Mouse (Mus musculus) hindbrain, embryonic 16.5 days (tissue): ENCODE data around the gene Meaf6. TPM values are rescaled to one million over a fixed set of nuclear protein-coding genes. Genes with fewer than 3 reads are reported as not detected.

ENCODE experiments used
- ATAC-seq: fragments of 200-750 bp; cut with Nextera tagmentation; 2 replicates; pipeline ENCODE4 v1.8.0; 2017; ENCODE audit warnings: moderate TSS enrichment, moderate library complexity
- H3K27ac ChIP-seq: fragments of 300-500 bp; sonication (generic); 2 replicates; pipeline ENCODE4 v1.5.1; 2014; ENCODE audit warnings: low read depth, mild to moderate bottlenecking, control low read depth, low read length, moderate library complexity
- H3K27me3 ChIP-seq: fragments of 300-500 bp; sonication (generic); replicated peaks from 2 replicates; pipeline ENCODE4 v1.6.1; 2014; ENCODE audit warnings: low read length; ENCODE audit not compliant: control insufficient read depth, insufficient read depth
- H3K36me3 ChIP-seq: fragments of 300-500 bp; sonication (generic); 2 replicates; pipeline ENCODE4 v1.6.1; 2014; ENCODE audit warnings: mild to moderate bottlenecking, low read length, moderate library complexity, mixed read lengths; ENCODE audit not compliant: control insufficient read depth, insufficient read depth
- H3K4me1 ChIP-seq: fragments of 300-500 bp; sonication (generic); 2 replicates; pipeline ENCODE4 v1.6.1; 2014; ENCODE audit warnings: low read depth, low read length; ENCODE audit not compliant: control insufficient read depth, insufficient read depth
- H3K4me2 ChIP-seq: fragments of 300-500 bp; sonication (generic); 2 replicates; pipeline ENCODE4 v1.6.1; 2014; ENCODE audit warnings: mild to moderate bottlenecking, low read length, control low read depth, moderate library complexity
- H3K4me3 ChIP-seq: fragments of 300-500 bp; sonication (generic); 2 replicates; pipeline ENCODE4 v1.5.1; 2014; ENCODE audit warnings: mild to moderate bottlenecking, low read length, control low read depth, moderate library complexity
- H3K9ac ChIP-seq: fragments of 300-500 bp; sonication (generic); 2 replicates; pipeline ENCODE4 v1.6.1; 2014; ENCODE audit warnings: low read depth, mild to moderate bottlenecking, control low read depth, low read length, moderate library complexity
- H3K9me3 ChIP-seq: fragments of 300-500 bp; sonication (generic); 2 replicates; pipeline ENCODE4 v1.6.1; 2014; ENCODE audit warnings: mild to moderate bottlenecking, low read length, moderate library complexity; ENCODE audit not compliant: control insufficient read depth
- WGBS: fragments of 180-500 bp; shearing (Covaris S2); extraction: QIAGEN DNeasy Blood & Tissue Kit; methylation state at CpG from one replicate; pipeline ENCODE4 v1.1.7; 2014; 5-methylcytosine and 5-hydroxymethylcytosine counted together
- polyA plus RNA-seq: library from polyadenylated mRNA; unstranded; fragments of >200 nt; fragmentation: Nextera tagmentation; extraction: Ambion mirVana; gene quantifications from 2 replicates; pipeline ENCODE4 v1.2.1, GENCODE M21; 2015

Gene Meaf6
- polyA plus RNA-seq, 1 experiment from 2014 or later = 147 TPM

DNA sequence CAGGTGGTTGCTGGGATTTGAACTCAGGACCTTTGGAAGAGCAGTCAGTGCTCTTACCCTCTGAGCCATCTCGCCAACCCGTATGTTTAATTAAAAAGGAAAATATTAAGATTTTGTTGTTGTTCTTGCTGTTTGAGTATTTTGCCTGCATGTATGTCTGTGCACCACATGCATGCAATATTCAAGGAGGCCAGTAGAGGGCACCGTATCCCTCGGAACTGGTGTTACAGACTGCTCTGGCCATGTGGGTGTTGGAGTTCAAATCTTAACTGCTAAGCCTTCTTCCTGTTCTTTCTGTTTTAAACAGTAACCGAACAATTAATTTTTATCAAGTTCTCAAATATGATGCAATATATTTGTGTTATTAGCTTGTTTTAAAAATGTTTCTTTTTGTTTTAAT, 47.5 kb downstream of the Meaf6 start:
- H3K4me2 ChIP-seq = no peak overlapping the region

DNA sequence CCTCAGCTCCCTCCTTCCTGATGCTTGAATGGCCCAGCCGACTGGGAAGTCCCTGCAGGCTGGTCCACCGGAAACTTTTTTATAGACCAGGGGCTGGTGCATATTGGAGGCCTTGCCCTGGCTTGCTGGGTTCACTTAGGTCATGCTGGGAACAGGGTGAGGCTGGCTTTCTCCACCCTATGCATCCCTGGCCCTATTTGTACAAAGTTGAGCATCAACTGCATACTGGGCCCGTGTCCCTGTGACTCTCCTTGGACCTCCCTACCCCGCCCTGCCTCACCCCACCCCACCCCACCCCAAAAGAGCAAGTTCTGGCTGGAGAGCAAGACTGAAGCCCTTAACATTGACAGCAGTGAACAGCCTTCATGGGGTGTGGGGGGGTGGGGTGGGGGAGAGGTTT, 49.3 kb downstream of the Meaf6 start:
- Histone ChIP-seq H3K27me3 (no peaks in the 10 kb centered on the region), H3K36me3 (no peaks in the 10 kb centered on the region), H3K4me1 (no peaks in the 10 kb centered on the region), H3K4me3 (no peak overlapping the region), H3K27ac (no peak overlapping the region), H3K4me2 (no peak overlapping the region), H3K9ac (no peak overlapping the region), H3K9me3 (no peaks in the 10 kb centered on the region)
- WGBS = 81% methylated on average over 4 of the region's 4 CpGs
- no peak for ATAC-seq

More for the DNA sequence above, 47.5 kb downstream of the Meaf6 start:
- Histone ChIP-seq H3K27me3 (no peaks in the 10 kb centered on the region), H3K4me1 (no peaks in the 10 kb centered on the region), H3K9ac (no peak overlapping the region), H3K9me3 (no peaks in the 10 kb centered on the region), H3K27ac (no peak overlapping the region), H3K36me3 (no peaks in the 10 kb centered on the region), H3K4me3 (no peak overlapping the region)
- no peak for ATAC-seq
- 19% methylated on average over 5 of the region's 5 CpGs for WGBS

DNA sequence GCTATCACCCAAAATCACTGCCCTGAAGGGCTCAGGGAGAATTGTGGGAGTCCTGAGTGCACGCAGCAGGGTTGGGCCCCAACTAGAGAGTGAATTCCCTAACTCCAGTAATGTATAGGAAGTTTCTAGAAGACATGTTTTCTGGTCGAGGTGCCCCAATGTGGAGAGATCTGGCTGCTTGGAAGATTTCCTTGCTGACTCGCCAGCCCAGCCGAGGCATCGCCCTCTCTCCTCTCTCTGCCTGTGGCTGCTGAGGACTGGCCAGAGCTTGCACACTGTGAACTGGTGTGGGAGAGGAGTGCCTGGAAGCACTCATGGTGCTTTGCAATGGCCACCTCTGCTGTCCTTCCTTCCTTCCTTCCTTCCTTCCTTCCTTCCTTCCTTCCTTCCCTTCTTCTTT, 49.7 kb downstream of the Meaf6 start:
- no peak overlapping the region for H3K27ac ChIP-seq
- H3K36me3 ChIP-seq = no peaks in the 10 kb centered on the region
- H3K4me2 ChIP-seq = no peak overlapping the region
- H3K4me1 ChIP-seq = no peaks in the 10 kb centered on the region
- 79% methylated on average over 5 of the region's 5 CpGs for WGBS
- H3K27me3 ChIP-seq = no peaks in the 10 kb centered on the region
- H3K9ac ChIP-seq = no peak overlapping the region
- no peak overlapping the region for H3K4me3 ChIP-seq
- H3K9me3 ChIP-seq = no peaks in the 10 kb centered on the region
- no peak for ATAC-seq

DNA sequence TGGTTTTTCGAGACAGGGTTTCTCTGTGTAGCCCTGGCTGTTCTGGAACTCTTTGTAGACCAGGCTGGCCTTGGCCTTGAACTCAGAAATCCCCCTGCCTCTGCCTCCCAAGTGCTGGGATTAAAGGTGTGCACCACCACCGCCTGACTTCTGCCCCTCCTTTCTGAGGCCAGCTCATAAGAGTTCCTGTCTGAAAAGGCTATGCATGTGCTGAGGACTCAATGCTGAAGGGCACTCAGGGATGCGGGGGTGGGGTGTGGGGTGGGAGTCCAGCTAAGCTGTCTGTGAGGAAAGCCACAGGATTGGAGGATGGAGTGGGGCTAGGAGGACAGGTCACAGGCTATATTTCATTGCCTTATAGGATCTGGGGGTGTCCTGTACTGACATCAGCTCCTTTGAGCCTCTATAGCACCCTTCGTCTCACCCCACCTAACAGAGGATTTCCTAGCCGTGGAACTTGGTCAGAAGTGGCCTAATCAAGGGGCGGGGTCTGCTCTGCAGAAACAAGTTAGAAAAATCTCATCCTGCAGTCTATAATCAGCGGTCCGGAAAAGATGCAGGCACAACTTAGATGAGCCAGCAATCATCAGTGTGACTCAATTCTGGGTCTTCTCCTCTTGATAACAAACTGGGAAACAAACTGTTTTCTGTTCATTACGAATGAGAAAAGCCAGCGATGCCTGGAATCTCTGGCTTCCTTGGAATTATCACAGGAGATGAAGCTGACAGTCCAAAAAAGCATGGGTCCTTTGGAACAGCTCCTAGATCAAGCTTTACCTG, 50.3 kb downstream of the Meaf6 start:
- Histone ChIP-seq H3K9me3 (no peaks in the 10 kb centered on the region), H3K9ac (no peak overlapping the region), H3K27me3 (no peaks in the 10 kb centered on the region), H3K27ac (no peak overlapping the region), H3K4me1 (no peaks in the 10 kb centered on the region), H3K4me3 (no peak overlapping the region), H3K4me2 (no peak overlapping the region), H3K36me3 (no peaks in the 10 kb centered on the region)
- ATAC-seq = no peak
- WGBS = 78% methylated on average over 10 of the region's 10 CpGs

DNA sequence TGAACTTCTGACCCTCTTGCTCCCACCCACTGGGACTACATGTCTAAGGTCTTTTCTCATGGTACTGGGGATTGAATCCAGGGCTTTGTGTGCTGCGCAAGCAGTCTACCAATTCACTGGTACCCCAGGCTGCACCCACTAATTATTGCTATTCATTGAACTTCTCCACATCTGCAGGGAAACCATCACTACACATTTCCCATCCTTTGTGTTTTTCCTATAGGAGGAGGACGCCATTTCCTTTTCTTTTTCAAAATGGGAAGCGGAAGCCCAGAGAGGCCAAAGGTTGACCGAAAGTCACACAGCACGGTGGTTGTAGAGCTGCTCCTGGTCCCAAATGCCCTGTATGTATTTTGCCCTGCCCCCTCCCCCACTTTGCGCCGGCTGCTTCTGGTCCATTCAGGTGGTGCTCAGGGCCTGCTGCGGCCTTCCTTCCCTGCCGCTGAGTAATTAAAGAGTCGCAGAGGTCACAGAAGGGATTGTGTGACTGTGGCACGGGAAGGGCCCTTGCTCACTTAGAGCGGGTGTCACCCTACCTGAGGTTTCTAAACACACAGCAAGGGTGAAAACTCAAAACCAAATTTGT, 51.5 kb downstream of the Meaf6 start:
- no peak for ATAC-seq
- 56% methylated on average over 12 of the region's 12 CpGs for WGBS
- Histone ChIP-seq H3K4me1 (no peaks in the 10 kb centered on the region), H3K27ac (no peak overlapping the region), H3K9me3 (no peaks in the 10 kb centered on the region), H3K4me2 (no peak overlapping the region), H3K27me3 (no peaks in the 10 kb centered on the region), H3K4me3 (no peak overlapping the region), H3K36me3 (no peaks in the 10 kb centered on the region), H3K9ac (no peak overlapping the region)

DNA sequence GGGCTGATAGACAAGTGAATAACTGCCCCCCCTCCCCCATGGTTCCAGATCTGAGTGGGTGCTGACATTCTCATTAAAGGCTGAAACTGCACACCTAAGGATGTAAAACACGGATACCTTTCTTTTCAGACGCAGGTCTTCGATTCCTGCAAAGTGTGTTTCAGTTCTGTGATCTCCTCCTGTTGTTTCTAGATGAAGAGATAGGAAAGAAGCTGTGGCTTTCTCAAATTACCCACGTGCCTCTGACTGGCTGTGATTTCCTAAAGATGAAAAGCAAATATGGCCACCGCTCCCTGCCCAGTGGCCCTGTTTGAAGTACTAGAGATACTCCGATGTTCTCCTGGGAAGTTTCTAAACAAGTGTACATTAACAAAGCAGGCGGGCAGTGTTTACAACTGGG, 53.4 kb downstream of the Meaf6 start:
- 79% methylated on average over 7 of the region's 7 CpGs for WGBS
- ATAC-seq = no peak
- H3K27ac ChIP-seq = no peak overlapping the region
- no peak overlapping the region for H3K4me3 ChIP-seq
- H3K9me3 ChIP-seq = no peaks in the 10 kb centered on the region
- no peak overlapping the region for H3K4me2 ChIP-seq
- no peaks in the 10 kb centered on the region for H3K36me3 ChIP-seq
- no peak overlapping the region for H3K9ac ChIP-seq
- H3K27me3 ChIP-seq = 0 out of 2 replicates have a peak, but pooled peaks cover 2% of the 10 kb centered on the region
- H3K4me1 ChIP-seq = no peaks in the 10 kb centered on the region

DNA sequence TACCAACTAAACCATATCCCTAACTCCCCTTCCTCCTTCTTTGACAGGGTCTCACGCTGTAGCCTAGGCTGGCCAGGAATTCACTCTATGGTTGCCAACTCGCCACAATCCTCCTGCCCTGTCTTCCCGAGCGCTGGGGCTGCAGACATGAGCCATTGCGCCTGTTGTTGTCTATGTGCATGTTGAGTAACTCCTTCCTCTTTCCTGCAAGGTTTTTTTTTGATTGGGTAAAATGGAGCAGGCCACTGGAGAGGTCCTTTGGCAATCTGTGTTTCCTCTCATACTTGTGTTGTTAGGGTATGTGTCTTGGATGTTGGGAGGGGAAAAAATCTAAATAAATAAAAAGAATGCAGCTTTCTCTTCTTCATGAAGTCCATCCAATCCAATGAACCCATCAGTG, 59.3 kb downstream of the Meaf6 start:
- Histone ChIP-seq H3K4me2 (no peak overlapping the region), H3K9ac (no peak overlapping the region), H3K4me1 (peaks cover 7% of the 10 kb centered on the region), H3K27me3 (0 out of 2 replicates have a peak, but pooled peaks cover 5% of the 10 kb centered on the region), H3K36me3 (no peaks in the 10 kb centered on the region), H3K4me3 (no peak overlapping the region), H3K9me3 (no peaks in the 10 kb centered on the region), H3K27ac (no peak overlapping the region)
- ATAC-seq = no peak
- WGBS = 55% methylated on average over 5 of the region's 5 CpGs

DNA sequence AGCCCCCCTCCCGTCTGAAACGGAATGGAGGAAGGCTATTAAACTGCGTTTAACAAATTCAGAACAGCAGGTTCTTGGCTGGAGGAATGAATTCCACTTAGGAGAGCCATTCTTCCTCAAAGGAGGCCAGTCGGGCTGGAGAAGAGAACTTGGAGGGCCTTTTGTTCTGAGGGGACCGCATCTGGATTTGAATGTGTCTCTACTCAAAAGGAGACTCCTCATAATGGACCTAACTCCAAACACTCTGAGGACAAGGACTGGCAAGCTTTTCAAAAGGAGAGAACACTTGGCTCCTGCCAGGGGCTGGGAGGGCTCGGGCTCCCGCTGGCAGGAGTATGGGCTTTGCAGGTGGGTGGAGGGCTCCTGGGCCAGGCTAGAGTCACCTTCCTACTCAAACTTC, 59.7 kb downstream of the Meaf6 start:
- H3K27ac ChIP-seq = no peak overlapping the region
- no peak overlapping the region for H3K4me2 ChIP-seq
- ATAC-seq = peak; percentile 40; the same call in 1 of the 2 replicates
- peaks cover 7% of the 10 kb centered on the region for H3K4me1 ChIP-seq
- 10% methylated on average over 7 of the region's 7 CpGs for WGBS
- H3K9ac ChIP-seq = no peak overlapping the region
- H3K4me3 ChIP-seq = no peak overlapping the region
- H3K9me3 ChIP-seq = no peaks in the 10 kb centered on the region
- H3K27me3 ChIP-seq = 0 out of 2 replicates have a peak, but pooled peaks cover 5% of the 10 kb centered on the region
- H3K36me3 ChIP-seq = no peaks in the 10 kb centered on the region

DNA sequence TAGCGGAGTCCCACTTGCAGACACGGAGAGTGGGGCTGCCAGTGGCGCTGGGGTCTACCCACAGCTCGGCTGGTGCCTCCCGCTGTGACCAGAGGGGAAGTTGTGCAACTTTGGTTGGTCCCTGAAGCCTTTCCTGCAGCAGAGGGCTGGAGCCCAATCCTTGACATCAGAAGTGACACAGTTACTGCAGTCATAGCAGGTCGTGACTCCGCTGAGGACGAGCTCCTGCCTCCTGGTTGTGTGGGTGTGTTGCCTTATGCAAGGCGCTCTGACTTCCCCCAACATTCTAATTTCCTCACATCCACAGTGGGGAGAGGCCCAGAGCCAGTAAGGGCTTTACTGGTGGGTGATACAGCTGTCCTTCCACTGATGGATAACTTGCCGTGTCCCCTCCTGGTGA, 60.3 kb downstream of the Meaf6 start:
- no peaks in the 10 kb centered on the region for H3K9me3 ChIP-seq
- no peak overlapping the region for H3K27ac ChIP-seq
- ATAC-seq = 0 out of 2 replicates have a peak, but pooled peaks have one; percentile 11
- peaks cover 7% of the 10 kb centered on the region for H3K4me1 ChIP-seq
- no peaks in the 10 kb centered on the region for H3K36me3 ChIP-seq
- H3K4me2 ChIP-seq = no peak overlapping the region
- no peak overlapping the region for H3K9ac ChIP-seq
- H3K4me3 ChIP-seq = no peak overlapping the region
- 0 out of 2 replicates have a peak, but pooled peaks cover 5% of the 10 kb centered on the region for H3K27me3 ChIP-seq
- WGBS = 22% methylated on average over 9 of the region's 10 CpGs
